Mouse (Mus musculus) frontal cortex, postnatal 25 days (tissue): ENCODE measurements around the gene Ece1.
A peak's percentile ranks its signal among the peaks of the same experiment; 100 is the strongest.

Experiments
- DNase-seq, 2 experiments: peaks; one replicate each; pipeline ENCODE4 v3.0.0; 2022; ENCODE audit warnings: low spot score in 2 of 2

Gene Ece1

GRCm38 (mm10) chr4:137855741-137856341 is 6.2 kb upstream of the Ece1 start:
- no peak for DNase-seq

GRCm38 (mm10) chr4:137857116-137857515 is 4.9 kb upstream of the Ece1 start:
- DNase-seq = no peak

GRCm38 (mm10) chr4:137858371-137858770 is 3.7 kb upstream of the Ece1 start:
- DNase-seq = no peak

- no peak for DNase-seq
These were observed 501 bp upstream of the Ece1 start for GRCm38 (mm10) chr4:137861461-137862011.

- no peak for DNase-seq
These were observed 641 bp downstream of the Ece1 start for GRCm38 (mm10) chr4:137862516-137863240.

GRCm38 (mm10) chr4:137864031-137864430 is 2.0 kb downstream of the Ece1 start:
- no peak for DNase-seq

GRCm38 (mm10) chr4:137864769-137865168 is 2.7 kb downstream of the Ece1 start:
- no peak for DNase-seq

GRCm38 (mm10) chr4:137865221-137865641 is 3.2 kb downstream of the Ece1 start:
- peak in 1 of 2 experiments; percentile 38 for DNase-seq

GRCm38 (mm10) chr4:137866206-137866863 is 4.3 kb downstream of the Ece1 start:
- no peak for DNase-seq

GRCm38 (mm10) chr4:137867225-137867624 is 5.2 kb downstream of the Ece1 start:
- no peak for DNase-seq

GRCm38 (mm10) chr4:137867675-137868257 is 5.7 kb downstream of the Ece1 start:
- no peak for DNase-seq

GRCm38 (mm10) chr4:137869667-137870274 is 7.7 kb downstream of the Ece1 start:
- DNase-seq = no peak

GRCm38 (mm10) chr4:137870979-137871378 is 8.9 kb downstream of the Ece1 start:
- DNase-seq = no peak

GRCm38 (mm10) chr4:137871431-137871830 is 9.4 kb downstream of the Ece1 start:
- DNase-seq = no peak

- no peak for DNase-seq
These were observed 12.3 kb downstream of the Ece1 start for GRCm38 (mm10) chr4:137874337-137874736.

- no peak for DNase-seq
These were observed 12.8 kb downstream of the Ece1 start for GRCm38 (mm10) chr4:137874826-137875225.

GRCm38 (mm10) chr4:137875466-137876092 is 13.5 kb downstream of the Ece1 start:
- DNase-seq = no peak

GRCm38 (mm10) chr4:137876834-137877233 is 14.8 kb downstream of the Ece1 start:
- no peak for DNase-seq

- no peak for DNase-seq
These were observed 15.4 kb downstream of the Ece1 start for GRCm38 (mm10) chr4:137877432-137877881.

GRCm38 (mm10) chr4:137879383-137880156 is 17.5 kb downstream of the Ece1 start:
- no peak for DNase-seq
